Mouse (Mus musculus) stomach, postnatal 0 days (tissue): Measurements from ENCODE around the gene Idh3a.

Experiments used
- CTCF ChIP-seq: IDR thresholded peaks from 2 replicates; pipeline ENCODE4 v1.5.1; 2016; ENCODE audit warnings: antibody characterized with exemption, low read depth, mild to moderate bottlenecking, moderate library complexity
- EP300 ChIP-seq: optimal IDR thresholded peaks from 2 replicates; pipeline ENCODE3; 2016; ENCODE audit warnings: antibody characterized with exemption

GRCm38 (mm10) chr9:54652778-54653177 lies 66.6 kb downstream of the Idh3a start:
- no peak for TF ChIP-seq CTCF
- TF ChIP-seq EP300: no peak
